Mouse (Mus musculus): Measurements from ENCODE around the gene Gm28490.
"Not testable (repeated sequence)": the region's sequence is repeated elsewhere in the genome, so short reads cannot be mapped to it uniquely, and the experiment has no call there.

Gm28490 gene

DNA sequence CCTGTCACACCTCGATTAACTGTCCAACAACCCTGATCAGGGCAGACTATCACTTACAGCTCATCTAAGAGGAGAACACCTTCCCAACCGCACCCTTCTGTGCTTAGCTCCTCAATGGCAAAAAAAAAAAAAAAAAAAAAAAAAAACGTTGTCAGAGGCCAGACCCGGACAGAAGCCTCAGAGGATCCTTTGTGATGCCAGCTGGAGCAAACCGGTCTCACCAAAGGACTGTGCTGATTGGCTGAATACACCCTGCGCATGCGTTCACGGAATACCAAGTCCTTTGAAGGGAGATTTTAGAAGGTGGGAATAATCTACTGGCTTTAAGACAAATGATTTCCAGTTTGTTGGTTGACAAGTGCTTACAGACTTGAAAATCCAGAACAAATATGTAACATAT lies at the start of gene Gm28490:
Gm28490 (minus strand) TSS at position 101 of the 400 bp plus-strand sequence.
- DNase-seq: not testable (repeated sequence)
